Mouse (Mus musculus) adrenal gland, adult (tissue): ENCODE results near the gene Uhrf1.
A peak's percentile ranks its signal among the peaks of the same experiment; 100 is the strongest.

ENCODE experiments used
- DNase-seq, 2 experiments: peaks; one replicate each; pipeline ENCODE4 v3.0.0; 2022 to 2023; ENCODE audit warnings: low spot score in 1 of 2; ENCODE audit not compliant: inconsistent age in 2 of 2

Uhrf1 gene

DNA sequence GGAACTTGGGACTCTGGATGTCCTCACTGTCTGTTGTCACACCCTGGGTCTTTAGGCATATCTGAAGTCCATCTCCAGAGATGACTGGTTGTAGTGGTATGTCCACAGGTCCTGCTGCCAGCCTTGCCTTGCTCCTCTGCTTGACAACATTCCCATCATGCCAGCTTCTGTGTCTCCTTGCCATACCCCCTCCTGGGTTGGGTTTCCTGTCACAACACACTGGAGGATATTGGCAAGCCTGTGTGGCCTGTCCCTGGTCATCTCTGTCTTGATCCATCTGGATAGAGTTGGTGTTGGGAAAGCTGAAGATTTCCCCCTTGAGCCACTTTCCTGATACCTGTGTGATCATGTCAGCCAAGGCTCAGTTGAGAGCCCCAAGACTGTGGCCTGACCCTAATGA lies 37.6 kb downstream of the Uhrf1 start:
- DNase-seq, result no peak

DNA sequence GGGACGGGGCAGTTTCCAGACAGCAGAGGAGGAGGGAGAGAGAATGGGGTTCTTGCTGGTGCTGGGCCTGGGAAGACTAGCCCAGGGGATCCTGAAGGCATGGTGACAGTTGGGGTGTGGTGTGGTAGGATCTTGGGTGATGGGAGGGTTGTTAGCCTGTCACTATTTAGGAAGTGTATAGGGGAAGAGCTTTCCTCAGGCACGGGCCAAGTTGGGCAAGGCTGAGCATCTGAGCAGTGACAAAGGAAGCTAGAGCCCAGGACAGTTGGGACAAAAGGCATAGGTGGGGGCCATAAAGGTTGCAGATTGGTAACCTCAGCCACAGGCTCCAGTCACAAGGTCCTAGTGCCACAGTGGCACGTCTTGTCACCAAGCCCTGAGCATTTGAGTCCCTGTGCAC lies 40.3 kb downstream of the Uhrf1 start:
- DNase-seq, result peak in 1 of 2 experiments; percentile 29

DNA sequence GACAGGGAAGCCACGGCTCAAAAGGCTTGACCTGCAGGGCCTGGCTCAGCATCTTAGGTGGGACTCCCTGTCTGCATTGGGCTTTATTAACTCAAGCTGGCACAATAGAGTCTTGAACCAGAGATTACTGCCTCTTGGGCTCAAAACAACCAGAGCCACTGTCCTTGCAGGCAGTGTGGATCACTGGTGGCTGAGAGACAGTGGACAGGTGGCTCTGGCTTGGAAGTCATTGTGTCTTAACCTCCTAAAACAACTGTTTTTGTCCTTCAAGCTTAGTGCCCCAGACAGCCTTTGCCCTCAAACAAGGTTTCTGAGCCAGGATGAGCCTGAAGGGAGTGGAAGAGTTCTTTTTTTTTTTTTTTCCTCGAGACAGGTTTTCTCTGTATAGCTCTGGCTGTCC lies 42.2 kb downstream of the Uhrf1 start:
- no peak for DNase-seq

DNA sequence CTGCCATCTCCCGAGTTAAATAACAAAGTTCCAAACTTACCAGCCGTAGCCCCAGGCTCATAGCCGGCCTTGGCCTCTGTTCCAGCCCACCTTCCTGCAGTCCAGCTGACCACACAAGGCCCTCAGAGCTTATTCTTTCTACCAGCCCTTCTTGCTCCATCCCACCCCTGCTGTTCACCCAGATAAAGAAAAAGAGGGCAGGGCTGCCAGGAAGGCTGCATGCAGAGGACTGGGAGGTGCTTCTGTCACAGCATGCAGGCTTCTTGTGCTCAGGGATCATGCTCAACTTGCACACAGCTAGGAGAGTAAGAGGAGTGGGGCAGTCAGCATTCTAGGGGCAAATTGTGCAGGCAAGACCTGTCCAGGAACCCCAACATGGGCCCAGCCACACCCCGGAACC lies 45.0 kb downstream of the Uhrf1 start:
- DNase-seq, result no peak

DNA sequence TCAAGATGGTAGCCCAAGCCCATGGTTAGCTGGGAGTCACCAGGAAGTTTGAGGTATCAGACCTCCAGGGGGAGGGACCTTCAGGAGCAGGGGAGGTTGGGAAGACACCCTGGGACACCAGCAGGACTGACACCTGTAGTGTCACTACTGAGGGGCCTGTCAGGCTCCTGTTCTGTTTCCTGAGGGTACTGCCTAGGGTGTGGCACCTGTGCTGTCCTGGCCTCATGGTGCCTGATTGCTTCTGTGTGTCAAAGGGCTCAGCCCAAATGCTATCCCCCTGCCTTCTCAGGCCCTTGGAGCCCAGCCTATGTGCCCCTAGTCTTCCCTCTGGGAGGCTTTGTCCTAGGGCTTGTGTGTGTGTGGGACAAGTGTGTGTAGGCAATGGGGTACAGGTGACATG lies 45.5 kb downstream of the Uhrf1 start:
- DNase-seq, result no peak

DNA sequence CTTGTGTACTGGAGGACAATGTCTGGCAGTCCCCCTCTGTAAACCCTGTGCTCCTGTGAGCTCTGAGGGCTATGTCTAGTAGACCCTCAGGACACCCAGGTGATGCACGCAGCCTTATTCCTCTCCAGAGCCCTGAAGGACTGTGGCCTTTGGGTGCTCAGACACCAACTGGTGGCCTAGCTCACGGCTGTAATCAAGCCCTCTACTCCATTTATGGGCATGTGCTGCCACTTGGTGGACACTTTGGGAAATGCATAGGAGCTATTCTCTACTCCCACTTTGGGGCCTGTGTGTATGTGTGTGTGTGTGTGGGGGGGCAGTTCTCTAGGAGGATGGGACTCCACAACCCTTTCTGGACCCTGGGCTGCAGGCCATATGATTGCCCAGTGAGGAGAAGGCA lies 47.6 kb downstream of the Uhrf1 start:
- peak; percentile 73 to 93 for DNase-seq

DNA sequence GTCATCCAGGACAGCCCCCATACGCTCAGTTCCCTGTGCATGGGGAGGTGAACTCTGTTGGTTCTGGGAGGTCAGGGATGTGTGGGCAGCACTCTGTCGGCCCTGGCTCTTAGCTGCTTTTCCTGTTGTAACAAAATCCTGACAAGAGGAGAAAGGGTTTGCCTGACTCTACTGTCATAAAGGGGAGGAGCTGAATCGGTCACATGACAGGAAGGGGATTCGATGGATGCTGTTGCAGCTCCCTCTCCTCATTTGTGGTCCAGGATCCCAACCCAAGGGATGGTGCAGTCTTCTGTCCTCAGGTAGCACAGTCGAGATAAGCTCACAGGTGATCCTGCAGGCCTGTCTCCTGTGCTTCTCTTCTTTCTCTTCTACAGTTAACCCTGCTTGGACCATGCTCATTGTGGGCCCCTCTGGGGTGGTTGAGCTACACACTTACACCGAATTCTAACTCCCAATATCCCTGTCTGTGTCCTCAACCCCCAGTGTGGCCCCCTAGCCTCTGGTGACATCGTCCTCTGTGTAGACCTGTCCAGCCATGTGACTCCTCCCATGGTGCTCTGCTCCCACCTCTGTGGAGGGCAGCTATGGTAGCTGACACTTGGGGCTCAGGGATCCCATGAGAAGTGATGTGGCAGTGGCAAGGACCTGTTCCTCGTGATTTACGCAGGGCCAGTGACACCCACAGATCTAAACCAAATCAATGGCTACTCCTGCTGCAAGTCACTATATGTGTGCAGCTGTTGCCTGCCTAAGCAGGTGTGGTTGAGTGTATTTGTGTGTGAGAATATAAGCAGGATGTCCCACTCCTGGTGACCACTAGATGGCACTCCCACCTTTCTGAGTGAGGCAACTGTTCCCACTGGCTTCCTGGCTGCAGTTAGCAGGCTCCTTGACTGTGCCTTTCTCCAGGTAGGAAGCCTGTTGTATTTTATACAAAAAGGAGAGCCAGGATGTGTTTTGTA lies 54.1 kb downstream of the Uhrf1 start:
- DNase-seq, result peak; percentile 74 to 91

DNA sequence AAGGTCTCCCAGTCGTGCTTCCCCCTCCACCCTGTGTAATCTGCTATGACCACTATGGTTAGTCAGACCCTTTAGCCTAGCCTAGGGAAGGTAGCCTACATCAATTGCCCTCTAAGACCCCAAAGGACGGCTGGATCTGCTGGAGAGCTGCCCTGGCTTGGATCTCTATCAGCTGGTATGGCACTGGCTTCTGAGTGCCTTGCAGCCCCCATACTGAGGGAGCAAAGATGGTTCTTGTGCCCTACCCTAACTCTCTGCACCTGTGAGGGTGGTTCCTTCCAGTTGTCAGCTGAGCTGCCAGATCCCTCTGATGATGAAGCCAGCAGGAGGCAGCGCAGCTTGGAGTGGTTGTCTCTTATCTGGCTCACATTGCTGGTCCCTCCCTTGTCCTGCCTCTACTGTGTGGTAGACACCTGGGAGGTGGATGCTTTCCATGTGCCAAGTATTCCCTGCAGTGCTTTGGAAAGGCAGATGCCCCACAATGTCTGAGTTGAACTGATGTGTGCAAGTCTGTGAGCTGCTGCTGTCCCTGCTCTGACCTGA lies 56.1 kb downstream of the Uhrf1 start:
- DNase-seq, result peak in 1 of 2 experiments; percentile 37

DNA sequence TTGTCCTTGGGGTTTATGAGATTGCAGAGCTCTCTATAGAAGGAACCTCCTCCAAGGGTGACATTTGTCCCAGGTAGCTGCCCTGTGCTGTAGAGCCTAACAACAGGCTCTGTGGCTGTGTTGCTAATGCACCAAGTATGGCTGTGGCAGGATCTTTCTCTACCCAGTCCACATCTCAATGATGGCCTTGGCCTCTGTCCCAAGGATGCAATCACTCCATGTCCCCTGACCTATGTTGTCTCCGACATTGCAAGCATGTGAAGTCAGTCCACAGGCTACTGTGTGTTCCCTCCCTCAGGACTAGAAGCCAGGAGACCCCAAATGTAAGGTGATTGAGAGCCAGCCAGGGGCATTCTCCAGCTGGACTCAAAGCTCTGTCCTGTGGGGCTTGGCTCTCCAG lies 56.7 kb downstream of the Uhrf1 start:
- peak; percentile 71 to 80 for DNase-seq

DNA sequence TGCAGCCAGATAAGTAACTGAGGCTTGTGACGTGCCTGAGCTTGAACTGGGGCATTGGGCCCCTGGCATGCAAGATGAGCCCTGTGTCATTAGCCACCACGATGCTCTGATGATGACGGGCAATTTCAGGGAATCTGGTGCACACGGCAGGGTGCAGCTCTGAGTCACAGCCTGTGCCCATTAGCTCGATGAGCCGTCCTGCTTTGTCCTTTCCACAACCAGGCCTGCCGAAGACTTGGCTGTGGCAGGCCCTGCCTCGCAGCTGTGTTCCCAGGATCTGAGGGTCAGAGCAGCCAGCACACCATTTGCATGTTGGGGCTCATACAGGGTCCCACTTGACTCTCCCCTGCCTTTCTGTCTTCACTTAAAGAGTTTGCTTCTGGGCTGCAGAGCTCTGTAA lies 57.3 kb downstream of the Uhrf1 start:
- DNase-seq, result peak; percentile 80 to 86

DNA sequence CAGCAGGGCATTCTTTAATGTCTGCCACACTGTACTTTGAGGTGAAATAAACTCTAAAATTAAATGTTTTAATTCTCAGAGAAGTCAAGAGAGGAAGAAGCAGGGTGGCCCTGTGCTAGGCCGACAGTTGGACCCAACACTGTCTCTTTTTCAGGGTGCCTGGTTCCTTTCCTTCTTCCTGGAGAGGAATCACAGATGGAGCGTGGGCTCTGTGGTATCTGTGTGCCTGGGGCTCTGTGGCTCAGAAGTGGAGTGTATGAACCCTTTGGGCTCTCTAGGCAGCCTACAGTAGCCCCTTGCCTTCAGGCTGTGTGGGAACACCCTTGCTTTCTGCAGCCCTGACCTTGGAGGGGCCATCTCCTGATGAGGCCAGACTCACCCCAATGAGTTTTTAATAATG lies 58.4 kb downstream of the Uhrf1 start:
- no peak for DNase-seq

DNA sequence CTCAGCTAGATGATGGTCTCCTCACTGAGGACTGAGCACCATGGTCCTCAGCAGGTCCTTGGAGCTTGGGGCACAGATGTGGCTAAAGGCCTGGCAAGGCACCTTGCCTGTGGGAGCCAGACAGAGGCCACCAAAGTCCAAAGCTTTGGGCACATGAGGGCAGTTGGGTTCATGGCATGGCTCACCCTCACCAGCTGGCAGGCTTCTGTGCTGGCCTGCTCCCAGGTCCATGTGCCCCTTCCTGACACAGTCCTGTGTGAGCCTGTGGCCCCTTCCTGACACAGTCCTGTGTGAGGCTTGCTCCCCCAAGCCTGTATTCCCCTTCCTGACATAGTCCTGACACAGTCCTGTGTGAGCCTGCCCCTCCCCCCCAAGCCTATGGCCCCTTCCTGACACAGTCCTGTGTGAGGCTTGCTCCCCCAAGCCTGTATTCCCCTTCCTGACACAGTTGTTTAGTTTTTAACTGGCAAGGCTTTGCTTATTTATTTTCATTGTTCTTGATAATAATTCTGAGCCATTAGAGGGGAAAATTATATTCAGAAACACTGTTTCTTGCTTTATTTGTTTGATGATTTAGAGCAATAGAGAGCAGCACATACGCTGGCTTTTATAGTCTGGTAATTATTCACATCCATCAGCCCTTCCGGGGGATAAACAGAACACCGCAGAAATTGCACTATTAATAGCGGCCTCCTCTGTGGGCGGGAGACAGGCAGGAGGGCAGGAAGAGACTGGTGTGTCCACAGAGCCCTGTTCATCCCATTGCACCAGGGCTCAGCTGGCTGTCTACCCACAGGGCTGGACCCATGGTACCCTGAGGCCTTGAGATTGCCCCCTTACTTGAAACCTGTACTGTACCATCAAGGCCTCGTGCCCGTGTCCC lies 62.9 kb downstream of the Uhrf1 start:
- no peak for DNase-seq

DNA sequence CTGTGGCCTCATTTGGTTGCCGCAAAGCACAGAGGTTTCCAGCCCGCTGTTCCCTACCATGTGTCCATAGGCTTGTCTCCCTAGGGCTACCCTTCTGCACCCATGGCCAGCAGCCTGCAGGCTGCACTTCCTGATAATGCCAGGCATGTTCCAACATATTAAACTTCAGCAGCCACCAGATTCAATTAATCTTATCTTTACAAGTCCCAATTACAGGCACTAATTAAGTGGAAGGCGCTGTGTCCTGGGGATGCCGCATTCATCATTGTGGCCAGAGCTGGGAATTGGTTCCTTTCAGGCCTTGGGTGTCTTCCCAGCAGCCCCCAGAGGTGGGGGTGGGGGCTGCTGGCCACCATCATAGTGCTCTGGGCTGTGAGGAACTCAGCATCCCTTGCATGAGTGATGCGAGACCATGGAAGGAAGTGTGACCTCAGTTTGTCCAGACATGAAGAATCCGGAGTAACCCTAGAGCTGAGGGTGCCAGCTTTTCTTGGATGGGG lies 65.2 kb downstream of the Uhrf1 start:
- no peak for DNase-seq

DNA sequence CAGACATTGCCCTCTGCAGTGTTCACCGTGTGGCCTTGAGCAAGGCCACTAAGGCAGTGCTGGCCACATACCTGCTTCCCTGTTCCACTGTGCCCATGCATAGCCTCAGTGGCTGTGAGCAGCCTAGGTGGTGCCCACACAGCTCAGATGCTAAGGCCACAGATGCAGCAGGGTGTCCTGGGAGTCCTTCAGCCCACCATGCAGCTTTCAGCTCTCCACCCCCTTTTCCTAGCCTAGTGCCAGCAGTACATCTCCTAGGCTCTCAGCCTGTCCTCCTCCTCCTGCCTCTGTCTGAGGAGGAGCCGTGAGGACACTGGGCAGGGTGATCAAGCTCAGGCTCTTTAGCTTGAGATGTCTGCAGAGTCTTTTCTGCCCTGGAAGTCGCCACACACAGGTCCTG lies 67.0 kb downstream of the Uhrf1 start:
- no peak for DNase-seq

DNA sequence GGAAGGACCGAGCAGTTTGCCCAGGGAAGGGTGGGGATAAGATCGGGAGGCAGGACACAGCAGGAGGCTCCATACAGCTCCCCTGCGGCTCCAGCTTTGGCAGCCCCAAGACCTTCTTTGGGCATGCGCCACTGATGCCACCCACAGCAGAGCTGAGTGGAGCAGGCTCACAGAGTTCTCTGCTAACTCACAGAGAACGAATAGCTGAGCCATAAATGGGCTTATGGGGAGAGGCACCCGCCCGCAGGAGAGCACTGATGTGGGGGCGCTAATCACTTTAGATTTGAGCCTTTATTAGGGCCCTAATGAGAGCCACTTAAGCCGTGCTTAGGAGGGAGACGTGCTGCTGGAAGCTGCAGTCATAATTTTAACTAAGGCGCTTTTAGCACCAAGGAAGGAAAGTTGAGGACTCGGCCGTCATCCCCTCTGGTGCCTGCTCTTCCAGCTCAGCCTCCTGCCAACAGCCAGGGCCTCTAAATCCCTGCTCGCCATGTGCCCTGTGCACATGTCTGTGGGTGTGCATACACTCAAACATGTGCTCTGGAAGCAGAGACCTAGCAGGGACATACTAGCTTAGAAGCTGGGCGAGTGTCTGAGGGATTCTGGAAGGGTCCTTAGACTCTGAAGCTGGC lies 68.0 kb downstream of the Uhrf1 start:
- DNase-seq, result no peak

DNA sequence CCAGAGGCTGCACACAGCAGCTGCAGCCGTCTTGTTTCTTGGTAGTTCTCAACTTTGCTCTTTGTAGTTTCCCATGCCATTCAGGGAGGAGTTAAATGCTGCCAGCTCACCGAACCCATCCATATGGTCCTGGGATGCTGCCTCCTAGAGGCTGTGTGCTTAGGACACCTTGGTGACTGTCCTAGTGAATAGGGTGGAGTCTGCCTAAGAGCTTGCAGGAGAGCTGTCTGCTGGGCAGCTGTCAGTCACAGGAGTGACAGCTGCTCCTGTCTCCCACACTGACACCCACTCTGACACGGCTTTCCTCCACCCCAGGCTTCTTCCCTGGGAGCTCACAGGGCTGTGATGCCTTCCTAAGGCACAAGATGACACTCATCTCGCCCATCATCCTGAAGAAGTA lies 69.0 kb downstream of the Uhrf1 start:
- DNase-seq, result no peak
